Mouse (Mus musculus) limb, embryonic 11.5 days (tissue): ENCODE measurements around the gene 1700028K03Rik. TPM values are rescaled to one million over a fixed set of nuclear protein-coding genes. Genes with fewer than 3 reads are reported as not detected.

Experiments used
- ATAC-seq: fragments of 200-750 bp; cut with Nextera tagmentation; 2 replicates; pipeline ENCODE4 v1.8.0; 2017; ENCODE audit warnings: low read depth; ENCODE audit not compliant: insufficient number of reproducible peaks, low FRiP score, low TSS enrichment
- DNase-seq: peaks from one replicate; pipeline ENCODE4 v3.0.0-alpha.2; 2015; ENCODE audit warnings: low spot score
- H3K27ac ChIP-seq: fragments of 300-500 bp; sonication (generic); replicated peaks from 2 replicates; pipeline ENCODE4 v1.5.1; 2014; ENCODE audit warnings: low read depth, mild to moderate bottlenecking, low read length
- H3K27me3 ChIP-seq: fragments of 300-500 bp; sonication (generic); 2 replicates; pipeline ENCODE4 v1.6.1; 2014; ENCODE audit warnings: mild to moderate bottlenecking, low read length, mixed read lengths; ENCODE audit not compliant: control insufficient read depth, insufficient read depth
- H3K36me3 ChIP-seq: fragments of 300-500 bp; sonication (generic); 2 replicates; pipeline ENCODE4 v1.6.1; 2014; ENCODE audit warnings: mild to moderate bottlenecking, low read length, moderate library complexity, mixed read lengths; ENCODE audit not compliant: control insufficient read depth, insufficient read depth
- H3K4me1 ChIP-seq: fragments of 300-500 bp; sonication (generic); 2 replicates; pipeline ENCODE4 v1.6.1; 2014; ENCODE audit warnings: low read length, mixed read lengths; ENCODE audit not compliant: control insufficient read depth, insufficient read depth
- H3K4me2 ChIP-seq: fragments of 300-500 bp; sonication (generic); 2 replicates; pipeline ENCODE4 v1.6.1; 2014; ENCODE audit warnings: low read depth, mild to moderate bottlenecking, moderate library complexity; ENCODE audit not compliant: severe bottlenecking
- H3K4me3 ChIP-seq: fragments of 300-500 bp; sonication (generic); 2 replicates; pipeline ENCODE4 v1.5.1; 2014; ENCODE audit warnings: low read depth, low read length
- H3K9ac ChIP-seq: fragments of 300-500 bp; sonication (generic); 2 replicates; pipeline ENCODE4 v1.6.1; 2014; ENCODE audit warnings: mild to moderate bottlenecking, low read length
- H3K9me3 ChIP-seq: fragments of 300-500 bp; sonication (generic); 2 replicates; pipeline ENCODE4 v1.6.1; 2016; ENCODE audit warnings: low read length; ENCODE audit not compliant: control insufficient read depth
- WGBS: fragments of 180-500 bp; shearing (Covaris S2); extraction: QIAGEN DNeasy Blood & Tissue Kit; methylation state at CpG from one replicate; pipeline ENCODE4 v1.1.7; 2014; 5-methylcytosine and 5-hydroxymethylcytosine counted together
- polyA plus RNA-seq: library from polyadenylated mRNA; unstranded; fragments of >200 nt; fragmentation: Nextera tagmentation; extraction: Ambion mirVana; gene quantifications from 2 replicates; pipeline ENCODE4 v1.2.1, GENCODE M21; 2014

Gene 1700028K03Rik
- 0.07 and 0.09 TPM in 2 replicates for polyA plus RNA-seq

DNA sequence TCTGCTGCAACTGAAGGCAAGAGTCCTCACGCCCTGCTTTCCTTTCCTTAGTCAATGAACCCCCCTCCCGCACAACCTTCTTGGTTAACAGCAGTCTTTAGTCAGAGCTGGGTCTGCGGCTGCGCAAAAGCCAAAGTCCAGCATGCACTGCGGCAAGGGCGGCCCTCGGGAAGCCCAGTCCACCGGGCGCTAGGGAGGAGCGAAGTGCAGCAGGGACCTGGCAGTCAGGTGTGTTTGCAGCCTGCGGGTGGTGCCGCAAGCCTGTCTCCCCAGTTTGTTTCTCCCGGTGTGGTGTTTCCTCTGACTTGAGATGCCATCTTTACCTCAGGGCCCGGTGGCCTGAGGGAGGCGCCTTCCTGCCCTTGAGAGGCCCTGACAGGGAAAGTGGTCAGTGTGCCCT is at the start of gene 1700028K03Rik:
1700028K03Rik (plus strand) TSS at position 129 of the 400 bp plus-strand sequence.
- no peaks in the 10 kb centered on the region for H3K27me3 ChIP-seq
- no peak within 1 kb of the TSS for H3K27ac ChIP-seq
- no peak within 1 kb of the TSS for H3K9ac ChIP-seq
- H3K4me2 ChIP-seq, result no peak within 1 kb of the TSS
- WGBS, result 73% methylated on average over 15 of the region's 15 CpGs
- no peaks in the 10 kb centered on the region for H3K9me3 ChIP-seq
- ATAC-seq, result no peak
- H3K36me3 ChIP-seq, result no peaks in the 10 kb centered on the region
- no peak within 1 kb of the TSS for H3K4me3 ChIP-seq
- DNase-seq, result no peak
- no peaks in the 10 kb centered on the region for H3K4me1 ChIP-seq

DNA sequence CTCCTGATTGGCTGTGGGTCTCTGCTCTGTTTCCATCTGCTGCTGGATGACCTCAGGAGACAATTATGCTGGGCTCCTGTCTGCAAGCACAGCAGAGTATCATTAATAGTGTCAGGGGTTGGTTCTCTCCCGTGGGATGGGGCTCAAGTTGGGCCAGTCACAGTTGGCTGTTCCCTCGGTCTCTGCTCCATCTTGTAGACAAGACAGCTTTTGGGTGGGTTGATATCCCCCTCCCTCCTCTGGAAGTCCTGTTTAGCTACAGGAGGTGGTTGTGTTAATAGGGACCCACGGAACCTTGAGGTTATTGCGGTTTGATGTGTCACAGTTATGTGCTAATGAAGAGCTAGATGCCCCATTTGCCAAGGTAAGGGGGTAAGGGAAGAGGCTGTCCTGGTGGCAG is 45.5 kb upstream of the 1700028K03Rik start:
- H3K9ac ChIP-seq, result no peak overlapping the region
- H3K36me3 ChIP-seq, result no peaks in the 10 kb centered on the region
- DNase-seq (no peak), ATAC-seq (no peak)
- no peaks in the 10 kb centered on the region for H3K9me3 ChIP-seq
- H3K27me3 ChIP-seq, result no peaks in the 10 kb centered on the region
- no peak overlapping the region for H3K4me3 ChIP-seq
- H3K4me2 ChIP-seq, result no peak overlapping the region
- H3K27ac ChIP-seq, result no peak overlapping the region
- WGBS, result 70% methylated on average over 4 of the region's 4 CpGs
- H3K4me1 ChIP-seq, result no peaks in the 10 kb centered on the region

DNA sequence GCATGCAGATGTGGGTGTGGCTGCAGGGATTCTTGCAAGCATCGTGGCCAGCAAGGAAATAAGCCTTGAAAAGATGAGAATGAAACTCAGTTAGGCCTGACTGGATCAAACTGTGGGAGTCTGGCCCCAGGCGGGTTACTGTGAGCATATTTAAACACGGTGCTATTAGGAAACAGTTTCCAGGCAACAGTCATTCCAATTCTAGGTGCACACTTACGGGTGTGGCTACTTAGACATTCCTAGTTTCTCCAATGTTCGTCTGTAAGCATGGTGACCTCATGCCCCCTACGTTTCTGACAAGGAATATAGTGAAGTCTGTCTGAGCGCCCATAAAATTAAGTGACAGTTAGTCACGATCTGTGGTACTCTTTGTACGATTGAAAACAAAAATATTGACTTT is 43.5 kb upstream of the 1700028K03Rik start:
- H3K27me3 ChIP-seq, result no peaks in the 10 kb centered on the region
- DNase-seq, result no peak
- H3K4me1 ChIP-seq, result no peaks in the 10 kb centered on the region
- no peaks in the 10 kb centered on the region for H3K36me3 ChIP-seq
- ATAC-seq, result no peak
- H3K9me3 ChIP-seq, result no peaks in the 10 kb centered on the region
- no peak overlapping the region for H3K27ac ChIP-seq
- no peak overlapping the region for H3K4me3 ChIP-seq
- no peak overlapping the region for H3K4me2 ChIP-seq
- no peak overlapping the region for H3K9ac ChIP-seq
- 83% methylated on average over 9 of the region's 9 CpGs for WGBS

DNA sequence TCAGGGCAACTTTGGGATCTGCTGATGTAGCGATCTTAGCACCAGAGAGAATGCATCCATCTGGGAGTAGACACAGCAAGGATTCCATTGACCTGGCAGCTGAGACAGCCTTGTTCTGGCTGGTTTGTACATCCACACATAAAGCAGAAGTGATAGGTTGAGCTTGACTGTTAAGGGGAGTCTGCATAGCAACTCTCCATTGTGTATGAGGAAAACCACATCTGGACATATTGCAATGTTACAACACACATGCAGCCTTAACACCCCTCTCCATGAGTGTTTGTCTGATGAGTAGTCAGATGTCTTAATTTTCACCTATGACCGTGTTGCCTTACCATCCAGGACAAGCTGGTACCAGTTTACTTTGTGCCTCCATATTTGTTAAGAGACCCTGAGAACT is 42.0 kb upstream of the 1700028K03Rik start:
- H3K27me3 ChIP-seq, result no peaks in the 10 kb centered on the region
- H3K4me2 ChIP-seq, result no peak overlapping the region
- no peak overlapping the region for H3K4me3 ChIP-seq
- DNase-seq (no peak), ATAC-seq (no peak)
- H3K36me3 ChIP-seq, result no peaks in the 10 kb centered on the region
- 89% methylated on average over 2 of the region's 2 CpGs for WGBS
- H3K9ac ChIP-seq, result no peak overlapping the region
- no peaks in the 10 kb centered on the region for H3K4me1 ChIP-seq
- no peaks in the 10 kb centered on the region for H3K9me3 ChIP-seq
- no peak overlapping the region for H3K27ac ChIP-seq

DNA sequence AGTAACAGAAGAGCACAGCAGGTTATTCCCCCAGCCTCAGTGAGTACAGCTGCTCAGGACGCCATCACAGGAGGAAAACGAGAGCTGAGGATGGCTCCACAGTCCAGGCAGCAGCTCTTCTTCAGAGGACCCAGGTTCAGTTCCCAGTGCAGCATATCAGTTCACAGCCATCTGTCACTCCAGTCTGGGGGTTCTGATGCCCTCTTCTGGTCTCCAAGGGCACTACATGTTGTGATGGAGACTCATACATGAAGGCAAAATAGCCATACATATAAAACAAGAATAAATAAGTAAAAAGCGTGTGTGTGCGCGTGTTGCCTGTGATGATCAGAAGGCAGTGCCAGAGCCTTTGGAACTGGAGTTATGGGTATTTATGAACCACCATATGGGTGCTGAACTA is 39.8 kb upstream of the 1700028K03Rik start:
- no peak for ATAC-seq
- Histone ChIP-seq H3K36me3 (no peaks in the 10 kb centered on the region), H3K27ac (no peak overlapping the region), H3K27me3 (no peaks in the 10 kb centered on the region), H3K4me3 (no peak overlapping the region), H3K9ac (no peak overlapping the region), H3K9me3 (no peaks in the 10 kb centered on the region), H3K4me1 (0 out of 2 replicates have a peak, but pooled peaks cover 2% of the 10 kb centered on the region), H3K4me2 (no peak overlapping the region)
- WGBS, result 94% methylated on average over 5 of the region's 5 CpGs
- no peak for DNase-seq

DNA sequence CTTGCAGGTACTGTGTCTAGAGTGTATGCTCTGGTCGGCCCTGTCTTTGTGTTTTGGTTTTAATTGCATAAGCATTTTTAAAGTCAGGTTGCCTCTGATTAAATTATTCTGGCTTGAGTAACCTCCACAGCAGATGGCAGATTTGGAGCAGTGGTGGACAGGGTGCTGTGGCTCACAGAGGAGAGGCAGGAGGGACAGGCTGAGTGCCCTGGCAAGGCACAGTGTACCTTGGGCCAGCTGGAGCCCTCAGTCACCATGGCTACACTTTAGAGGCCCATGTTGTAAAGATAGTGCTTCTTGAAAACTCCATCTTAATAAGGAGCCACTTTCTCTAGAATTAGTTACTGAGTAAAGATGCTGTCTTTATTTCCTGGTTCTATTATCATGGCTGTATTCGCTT is 38.5 kb upstream of the 1700028K03Rik start:
- WGBS, result 88% methylated on average over 2 of the region's 2 CpGs
- no peak overlapping the region for H3K27ac ChIP-seq
- ATAC-seq, result no peak
- H3K9me3 ChIP-seq, result no peaks in the 10 kb centered on the region
- no peak overlapping the region for H3K4me2 ChIP-seq
- no peak for DNase-seq
- H3K27me3 ChIP-seq, result no peaks in the 10 kb centered on the region
- 0 out of 2 replicates have a peak, but pooled peaks cover 2% of the 10 kb centered on the region for H3K4me1 ChIP-seq
- H3K4me3 ChIP-seq, result no peak overlapping the region
- H3K9ac ChIP-seq, result no peak overlapping the region
- no peaks in the 10 kb centered on the region for H3K36me3 ChIP-seq

DNA sequence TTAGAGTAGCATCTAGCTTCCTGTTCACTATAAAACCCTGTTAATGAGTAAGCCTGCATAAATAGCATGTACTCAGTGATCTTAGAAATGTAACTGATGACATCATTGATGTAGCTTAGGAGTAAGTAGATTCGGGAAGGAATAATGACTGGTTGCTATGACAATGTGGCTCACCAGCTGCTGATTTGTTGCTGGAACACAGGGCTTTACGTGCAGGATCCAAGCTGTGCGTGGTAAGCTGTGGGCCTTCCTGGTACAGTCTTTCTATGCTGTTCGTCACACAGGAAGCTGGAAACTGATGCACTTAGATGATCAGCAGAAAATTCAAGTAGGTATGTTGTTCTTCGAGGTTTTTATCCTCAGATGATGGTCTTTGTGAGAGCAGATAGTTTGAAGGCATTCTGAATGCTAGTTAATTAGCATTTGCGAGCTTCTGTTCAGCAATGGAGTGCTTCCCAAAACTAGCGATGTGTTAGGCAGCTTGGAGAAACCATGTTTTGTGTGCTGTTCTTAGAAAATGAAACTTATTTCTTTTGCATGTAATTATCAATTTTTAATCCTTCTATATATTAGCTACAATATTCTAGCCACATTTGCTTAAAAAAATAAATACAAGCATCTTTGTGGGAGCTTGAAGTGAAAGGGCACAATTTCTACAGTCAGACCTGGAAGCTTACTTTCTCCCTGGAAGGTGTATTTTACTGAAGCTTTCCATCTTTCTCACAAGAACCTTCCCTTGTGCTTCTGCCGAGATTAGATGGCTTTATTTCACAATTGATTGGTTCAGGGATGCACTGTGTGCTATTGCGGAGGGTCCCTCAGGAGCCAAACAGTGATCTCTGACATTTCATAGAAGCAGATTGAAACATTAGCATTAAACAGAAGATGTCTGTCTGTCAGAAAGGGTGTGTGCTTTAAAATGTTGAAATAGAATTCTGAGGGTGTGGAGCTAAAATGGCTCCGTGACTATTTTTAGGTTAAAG is 36.7 kb upstream of the 1700028K03Rik start:
- Histone ChIP-seq H3K4me1 (0 out of 2 replicates have a peak, but pooled peaks cover 2% of the 10 kb centered on the region), H3K9ac (no peak overlapping the region), H3K4me3 (no peak overlapping the region), H3K36me3 (no peaks in the 10 kb centered on the region), H3K4me2 (no peak overlapping the region), H3K27ac (no peak overlapping the region), H3K9me3 (no peaks in the 10 kb centered on the region), H3K27me3 (no peaks in the 10 kb centered on the region)
- DNase-seq (no peak), ATAC-seq (no peak)
- WGBS, result 76% methylated on average over 10 of the region's 10 CpGs

DNA sequence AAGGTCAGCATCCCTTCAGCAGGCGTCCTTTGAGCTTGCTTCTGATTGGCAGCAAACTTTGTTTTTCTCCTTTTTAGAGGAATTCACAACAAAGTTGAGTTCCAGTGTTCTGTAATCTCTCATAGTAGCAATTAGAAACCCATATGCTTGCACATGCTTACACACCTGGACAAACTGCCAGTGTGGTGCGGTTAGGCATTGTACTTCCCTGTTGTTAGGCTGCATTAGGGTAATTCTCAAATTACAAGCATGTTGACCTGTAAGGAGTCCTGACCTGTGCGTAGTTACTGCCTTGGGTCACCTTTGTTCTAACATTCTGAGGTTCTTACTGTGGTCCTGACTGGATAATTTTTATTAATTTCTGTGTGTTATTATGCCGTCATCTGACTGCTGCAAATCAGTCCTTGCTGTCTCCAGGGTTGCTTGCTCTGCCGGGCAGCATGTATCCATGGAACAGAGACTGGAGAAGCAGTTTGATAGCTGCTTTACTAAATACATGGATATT is 35.7 kb upstream of the 1700028K03Rik start:
- DNase-seq (no peak), ATAC-seq (no peak)
- Histone ChIP-seq H3K9me3 (no peaks in the 10 kb centered on the region), H3K27ac (no peak overlapping the region), H3K4me3 (no peak overlapping the region), H3K36me3 (no peaks in the 10 kb centered on the region), H3K4me2 (no peak overlapping the region), H3K27me3 (no peaks in the 10 kb centered on the region), H3K9ac (no peak overlapping the region), H3K4me1 (0 out of 2 replicates have a peak, but pooled peaks cover 2% of the 10 kb centered on the region)
- WGBS, result 64% methylated on average over 5 of the region's 5 CpGs
